Mouse (Mus musculus) liver, adult 2 months (tissue): ENCODE data around the gene Lgi2. TPM values are rescaled to one million over a fixed set of nuclear protein-coding genes. Genes with fewer than 3 reads are reported as not detected.

ENCODE experiments used
- DNase-seq: peaks from one replicate; pipeline ENCODE4 v3.0.0-alpha.2; 2011; ENCODE audit warnings: low read depth, low spot score; ENCODE audit errors: extremely low read depth
- H3K27ac ChIP-seq: fragments of 200-500 bp; replicated peaks from 2 replicates; pipeline ENCODE4 v1.5.1; 2012; ENCODE audit warnings: low read depth, mild to moderate bottlenecking, control low read depth, inconsistent platforms, low read length; ENCODE audit not compliant: insufficient read depth
- H3K27me3 ChIP-seq: fragments of 200-500 bp; 2 replicates; pipeline ENCODE4 v1.6.1; 2012; ENCODE audit warnings: mild to moderate bottlenecking, moderate library complexity, low read length, inconsistent platforms; ENCODE audit not compliant: control insufficient read depth, insufficient read depth
- H3K36me3 ChIP-seq: fragments of 200-500 bp; 2 replicates; pipeline ENCODE4 v1.6.1; 2012; ENCODE audit warnings: low read length, inconsistent platforms; ENCODE audit not compliant: control insufficient read depth, insufficient read depth
- H3K4me1 ChIP-seq: fragments of 200-500 bp; 2 replicates; pipeline ENCODE4 v1.6.1; 2011; ENCODE audit warnings: low read length; ENCODE audit not compliant: control insufficient read depth, insufficient read depth
- H3K4me3 ChIP-seq: fragments of 200-500 bp; 2 replicates; pipeline ENCODE4 v1.5.1; 2011; ENCODE audit warnings: low read depth, mild to moderate bottlenecking, control low read depth, low read length, moderate library complexity; ENCODE audit not compliant: insufficient read depth
- H3K79me2 ChIP-seq: fragments of 200-500 bp; 2 replicates; pipeline ENCODE4 v1.6.1; 2012; ENCODE audit warnings: inconsistent platforms, mild to moderate bottlenecking, low read length, moderate library complexity; ENCODE audit not compliant: control insufficient read depth, insufficient read depth
- H3K9ac ChIP-seq: fragments of 200-500 bp; 2 replicates; pipeline ENCODE4 v1.6.1; 2012; ENCODE audit warnings: low read depth, mild to moderate bottlenecking, control low read depth, inconsistent platforms, low read length
- CTCF ChIP-seq: fragments of 200-500 bp; IDR thresholded peaks from 2 replicates; pipeline ENCODE4 v1.5.1; 2011; ENCODE audit warnings: low read depth, low read length, control low read depth
- POLR2A ChIP-seq: fragments of 200-500 bp; IDR thresholded peaks from 2 replicates; pipeline ENCODE4 v1.6.1; 2011; ENCODE audit warnings: low read length, control low read depth; ENCODE audit not compliant: insufficient read depth; ENCODE audit errors: extremely low read depth
- WGBS: fragments of 180-500 bp; shearing (Covaris S2); methylation state at CpG from one replicate; pipeline ENCODE4 v1.1.7; 2018; 5-methylcytosine and 5-hydroxymethylcytosine counted together
- polyA plus RNA-seq: library from polyadenylated mRNA; depleted of rRNA; stranded (reverse); fragments of >200 nt; gene quantifications from 2 replicates; pipeline ENCODE4 v1.2.3, GENCODE M21; 2012; rRNA removed
- total RNA-seq: library from RNA; depleted of rRNA; stranded (reverse); fragments of >200 nt; gene quantifications from 2 replicates; pipeline ENCODE4 v1.2.3, GENCODE M21; 2014; rRNA removed

Gene Lgi2
- total and polyA plus RNA-seq, 2 experiments, result 0.06 to 0.18 TPM

DNA sequence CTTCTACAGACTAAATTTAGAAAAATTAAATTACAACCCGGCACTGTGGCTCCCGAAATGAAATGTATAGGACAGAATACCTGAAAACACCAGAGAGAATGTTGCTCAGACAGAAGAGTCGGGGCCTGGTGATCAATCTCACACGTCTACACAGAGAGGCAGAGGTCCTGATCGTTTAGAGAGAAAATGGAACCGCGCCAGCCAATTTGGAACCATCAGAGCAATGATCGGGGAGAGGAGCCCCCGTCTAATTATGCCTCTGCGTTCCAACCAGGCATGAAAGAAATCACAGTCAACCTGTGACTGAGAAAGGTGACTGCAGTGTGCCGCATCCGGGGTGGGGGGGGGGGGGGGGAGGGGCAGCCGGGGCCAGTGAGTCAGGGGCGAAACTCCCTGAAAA is 70.6 kb downstream of the Lgi2 start:
- no peak overlapping the region for H3K4me3 ChIP-seq
- WGBS, result 48% methylated on average over 12 of the region's 14 CpGs
- H3K9ac ChIP-seq, result no peak overlapping the region
- TF ChIP-seq POLR2A (no peak), CTCF (no peak)
- no peaks in the 10 kb centered on the region for H3K36me3 ChIP-seq
- H3K4me1 ChIP-seq, result no peaks in the 10 kb centered on the region
- no peak overlapping the region for H3K27ac ChIP-seq
- DNase-seq, result no peak
- no peaks in the 10 kb centered on the region; the same call in 1 of the 2 replicates for H3K27me3 ChIP-seq
- H3K79me2 ChIP-seq, result no peaks in the 10 kb centered on the region

DNA sequence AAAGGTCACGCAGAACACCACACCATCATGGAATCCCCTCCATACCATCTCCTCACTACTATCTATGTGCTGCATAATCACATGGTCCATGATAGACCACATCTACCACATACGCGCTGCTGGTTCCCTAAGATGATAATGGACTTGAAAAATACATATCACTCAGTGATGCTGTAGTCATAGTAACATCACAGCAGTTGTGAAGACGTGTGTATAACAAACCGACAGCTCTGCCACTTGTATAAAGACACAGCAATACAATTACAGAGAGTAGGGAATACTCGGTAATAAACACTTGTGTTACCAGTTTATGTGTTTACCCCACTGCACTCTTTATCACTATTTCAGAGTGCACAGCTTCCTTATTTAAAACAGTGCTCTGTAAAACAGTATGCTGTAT is 74.8 kb downstream of the Lgi2 start:
- H3K9ac ChIP-seq, result no peak overlapping the region
- no peaks in the 10 kb centered on the region for H3K36me3 ChIP-seq
- no peaks in the 10 kb centered on the region for H3K79me2 ChIP-seq
- no peak overlapping the region for H3K27ac ChIP-seq
- DNase-seq, result no peak
- WGBS, result 86% methylated on average over 6 of the region's 6 CpGs
- TF ChIP-seq CTCF (no peak), POLR2A (no peak)
- no peak overlapping the region for H3K4me3 ChIP-seq
- no peaks in the 10 kb centered on the region for H3K4me1 ChIP-seq
- H3K27me3 ChIP-seq, result no peaks in the 10 kb centered on the region

DNA sequence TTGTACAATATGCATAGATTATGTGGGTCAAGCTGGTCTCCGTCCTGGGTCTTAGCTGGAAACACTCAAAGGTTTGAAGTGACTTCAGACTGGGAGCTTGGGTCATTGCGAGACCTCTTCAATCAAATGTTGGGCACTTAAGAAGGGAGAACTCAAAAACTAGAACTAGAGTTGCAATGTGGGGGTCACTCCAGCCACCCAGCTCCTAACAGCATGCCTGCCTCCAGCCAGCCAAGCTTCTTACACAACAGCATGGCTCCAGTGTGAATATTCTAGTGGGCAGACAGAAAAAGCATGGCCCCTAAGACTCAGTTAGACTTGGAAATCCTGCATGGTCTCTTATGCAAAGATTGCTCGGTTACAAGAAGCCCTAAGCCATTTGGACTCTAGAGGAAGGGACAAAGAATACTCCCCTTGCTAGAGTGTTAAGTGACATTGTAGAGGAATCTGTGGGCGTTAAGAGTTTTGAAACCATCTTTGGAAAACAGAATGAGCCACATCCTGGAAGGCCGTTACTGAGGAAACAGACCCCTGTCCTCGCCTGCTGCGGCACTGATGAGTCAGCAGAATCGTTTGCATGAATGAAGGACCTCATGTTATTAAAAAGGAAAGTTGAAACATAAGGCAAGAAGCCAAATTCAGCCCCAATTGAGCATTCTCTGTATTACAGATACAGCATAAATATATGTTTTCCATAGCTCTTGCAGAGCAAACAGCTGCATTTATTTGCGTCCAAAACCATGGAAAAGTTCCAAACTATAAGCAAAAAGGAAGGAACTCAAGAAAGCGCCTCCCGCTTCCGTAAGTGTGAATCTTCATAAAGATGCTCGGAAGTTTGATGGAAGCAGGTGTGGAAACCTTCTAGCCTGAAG is 78.5 kb downstream of the Lgi2 start:
- Histone ChIP-seq H3K9ac (no peak overlapping the region), H3K4me3 (no peak overlapping the region), H3K79me2 (no peaks in the 10 kb centered on the region), H3K4me1 (no peaks in the 10 kb centered on the region), H3K27ac (no peak overlapping the region), H3K36me3 (no peaks in the 10 kb centered on the region), H3K27me3 (no peaks in the 10 kb centered on the region)
- WGBS, result 78% methylated on average over 13 of the region's 13 CpGs
- DNase-seq, result no peak
- no peak for TF ChIP-seq CTCF
- TF ChIP-seq POLR2A, result no peak

Other genes starting within 250 kb of the Lgi2 start
- 7.1 and 12.7 TPM in 2 replicates for gene Sod3, start 202.7 kb downstream of the Lgi2 start, total RNA-seq
- 35.5 and 43.0 TPM in 2 replicates for gene Sod3, start 202.7 kb downstream of the Lgi2 start, polyA plus RNA-seq
- gene Ccdc149, start 94.9 kb downstream of the Lgi2 start, total RNA-seq, result 0.83 and 1.2 TPM in 2 replicates
- gene Ccdc149, start 94.9 kb downstream of the Lgi2 start, polyA plus RNA-seq, result 0.42 and 0.43 TPM in 2 replicates
- gene Sepsecs, start 103.2 kb upstream of the Lgi2 start, total RNA-seq, result 45.3 and 53.7 TPM in 2 replicates
- gene Sepsecs, start 103.2 kb upstream of the Lgi2 start, polyA plus RNA-seq, result 14.1 and 16.4 TPM in 2 replicates
- 25.4 and 30.0 TPM in 2 replicates for gene Pi4k2b, start 175.1 kb upstream of the Lgi2 start, total RNA-seq
- gene Pi4k2b, start 175.1 kb upstream of the Lgi2 start, polyA plus RNA-seq, result 10.3 and 14.9 TPM in 2 replicates
- gene Zcchc4, start 208.9 kb upstream of the Lgi2 start, total RNA-seq, result 5.8 and 5.9 TPM in 2 replicates
- 2.1 and 2.5 TPM in 2 replicates for gene Zcchc4, start 208.9 kb upstream of the Lgi2 start, polyA plus RNA-seq